Mouse (Mus musculus): Measurements from ENCODE around the gene Rhoj. TPM values are rescaled to one million over a fixed set of nuclear protein-coding genes. Genes with fewer than 3 reads are reported as not detected.
"Not testable (repeated sequence)": the region's sequence is repeated elsewhere in the genome, so short reads cannot be mapped to it uniquely, and the experiment has no call there.

The Rhoj gene
- polyA plus RNA-seq, 1 experiment from 2014 or later = 16.7 TPM

GRCm38 (mm10) chr12:75321189-75321588 lies 13.1 kb downstream of the Rhoj start:
- Histone ChIP-seq H3K27ac (ENCODE audit: low read length) (no peak overlapping the region), H3K4me2 (ENCODE audit: low read length) (no peak overlapping the region), H3K27me3 (ENCODE audit: control insufficient read depth, insufficient read depth, low read depth, low read length) (no peaks in the 10 kb centered on the region), H3K9me3 (replicated peaks; ENCODE audit: control insufficient read depth, low read length, poor library complexity, severe bottlenecking) (no peaks in the 10 kb centered on the region), H3K4me1 (ENCODE audit: control insufficient read depth, insufficient read depth, low read length) (no peaks in the 10 kb centered on the region), H3K36me3 (ENCODE audit: control insufficient read depth, insufficient read depth, low read length) (no peaks in the 10 kb centered on the region), H3K9ac (ENCODE audit: low read depth, low read length) (no peak overlapping the region), H3K4me3 (ENCODE audit: low read depth, low read length) (no peak overlapping the region)
- WGBS = 45% methylated on average over 4 of the region's 4 CpGs
- no peak for ATAC-seq

GRCm38 (mm10) chr12:75329188-75329587 lies 21.1 kb downstream of the Rhoj start:
- no peak overlapping the region for H3K9ac ChIP-seq (ENCODE audit: low read depth, low read length)
- no peaks in the 10 kb centered on the region for H3K9me3 ChIP-seq (replicated peaks; ENCODE audit: control insufficient read depth, low read length, poor library complexity, severe bottlenecking)
- H3K4me3 ChIP-seq (ENCODE audit: low read depth, low read length) = no peak overlapping the region
- H3K36me3 ChIP-seq (ENCODE audit: control insufficient read depth, insufficient read depth, low read length) = no peaks in the 10 kb centered on the region
- no peak for ATAC-seq
- no peaks in the 10 kb centered on the region for H3K27me3 ChIP-seq (ENCODE audit: control insufficient read depth, insufficient read depth, low read depth, low read length)
- 95% methylated on average over 2 of the region's 2 CpGs for WGBS
- H3K27ac ChIP-seq (ENCODE audit: low read length) = no peak overlapping the region
- H3K4me2 ChIP-seq (ENCODE audit: low read length) = no peak overlapping the region
- H3K4me1 ChIP-seq (ENCODE audit: control insufficient read depth, insufficient read depth, low read length) = no peaks in the 10 kb centered on the region

DNA sequence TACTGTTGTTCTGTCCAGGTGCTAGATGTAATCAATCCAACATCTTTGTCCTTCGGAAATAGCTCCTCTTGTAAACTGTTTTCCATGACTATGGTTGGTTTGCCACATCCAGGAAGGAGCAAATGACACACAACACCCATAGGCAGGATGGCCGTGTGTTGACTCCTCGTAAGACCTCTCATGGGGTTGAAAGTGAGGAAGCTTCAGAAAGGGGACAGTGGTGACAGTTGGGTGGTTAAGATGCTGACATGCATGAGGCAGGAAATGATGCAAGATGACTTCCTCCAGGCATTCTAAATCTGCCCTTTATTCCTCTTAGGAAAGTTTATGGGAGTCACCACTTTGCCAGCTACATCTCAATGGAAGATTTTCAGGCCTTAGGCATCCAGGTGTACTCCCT lies 31.8 kb downstream of the Rhoj start:
- no peaks in the 10 kb centered on the region for H3K9me3 ChIP-seq (replicated peaks; ENCODE audit: control insufficient read depth, low read length, poor library complexity, severe bottlenecking)
- H3K27me3 ChIP-seq (ENCODE audit: control insufficient read depth, insufficient read depth, low read depth, low read length) = no peaks in the 10 kb centered on the region
- H3K36me3 ChIP-seq (ENCODE audit: control insufficient read depth, insufficient read depth, low read length) = no peaks in the 10 kb centered on the region
- H3K4me1 ChIP-seq (ENCODE audit: control insufficient read depth, insufficient read depth, low read length) = no peaks in the 10 kb centered on the region
- H3K4me2 ChIP-seq (ENCODE audit: low read length) = no peak overlapping the region
- WGBS = 86% methylated on average over 3 of the region's 3 CpGs
- H3K27ac ChIP-seq (ENCODE audit: low read length) = no peak overlapping the region
- H3K9ac ChIP-seq (ENCODE audit: low read depth, low read length) = no peak overlapping the region
- H3K4me3 ChIP-seq (ENCODE audit: low read depth, low read length) = no peak overlapping the region
- no peak for ATAC-seq

- Histone ChIP-seq H3K4me3 (ENCODE audit: low read depth, low read length) (no peak overlapping the region), H3K9ac (ENCODE audit: low read depth, low read length) (no peak overlapping the region), H3K4me2 (ENCODE audit: low read length) (no peak overlapping the region), H3K27ac (ENCODE audit: low read length) (no peak overlapping the region), H3K9me3 (replicated peaks; ENCODE audit: control insufficient read depth, low read length, poor library complexity, severe bottlenecking) (no peaks in the 10 kb centered on the region), H3K27me3 (ENCODE audit: control insufficient read depth, insufficient read depth, low read depth, low read length) (no peaks in the 10 kb centered on the region), H3K36me3 (ENCODE audit: control insufficient read depth, insufficient read depth, low read length) (no peaks in the 10 kb centered on the region), H3K4me1 (ENCODE audit: control insufficient read depth, insufficient read depth, low read length) (no peaks in the 10 kb centered on the region)
- 92% methylated on average over 7 of the region's 7 CpGs for WGBS
- ATAC-seq = no peak
Observed at GRCm38 (mm10) chr12:75340331-75340730, 32.2 kb downstream of the Rhoj start.

- no peak overlapping the region for H3K27ac ChIP-seq (ENCODE audit: low read length)
- no peaks in the 10 kb centered on the region for H3K9me3 ChIP-seq (replicated peaks; ENCODE audit: control insufficient read depth, low read length, poor library complexity, severe bottlenecking)
- H3K4me2 ChIP-seq (ENCODE audit: low read length) = no peak overlapping the region
- WGBS = 86% methylated on average over 7 of the region's 7 CpGs
- no peaks in the 10 kb centered on the region for H3K36me3 ChIP-seq (ENCODE audit: control insufficient read depth, insufficient read depth, low read length)
- H3K9ac ChIP-seq (ENCODE audit: low read depth, low read length) = no peak overlapping the region
- H3K27me3 ChIP-seq (ENCODE audit: control insufficient read depth, insufficient read depth, low read depth, low read length) = no peaks in the 10 kb centered on the region
- ATAC-seq = no peak
- H3K4me3 ChIP-seq (ENCODE audit: low read depth, low read length) = no peak overlapping the region
- no peaks in the 10 kb centered on the region for H3K4me1 ChIP-seq (ENCODE audit: control insufficient read depth, insufficient read depth, low read length)
Observed at GRCm38 (mm10) chr12:75348551-75348950, 40.4 kb downstream of the Rhoj start.

GRCm38 (mm10) chr12:75349537-75349936 lies 41.4 kb downstream of the Rhoj start:
- 82% methylated on average over 5 of the region's 5 CpGs for WGBS
- not testable (repeated sequence) for H3K27ac ChIP-seq (ENCODE audit: low read length); H3K4me1 ChIP-seq (ENCODE audit: control insufficient read depth, insufficient read depth, low read length); H3K27me3 ChIP-seq (ENCODE audit: control insufficient read depth, insufficient read depth, low read depth, low read length); H3K36me3 ChIP-seq (ENCODE audit: control insufficient read depth, insufficient read depth, low read length); H3K9ac ChIP-seq (ENCODE audit: low read depth, low read length); H3K4me3 ChIP-seq (ENCODE audit: low read depth, low read length); ATAC-seq; H3K9me3 ChIP-seq (replicated peaks; ENCODE audit: control insufficient read depth, low read length, poor library complexity, severe bottlenecking); H3K4me2 ChIP-seq (ENCODE audit: low read length)

GRCm38 (mm10) chr12:75350750-75351149 lies 42.6 kb downstream of the Rhoj start:
- 75% methylated on average over 5 of the region's 5 CpGs for WGBS
- Histone ChIP-seq H3K27me3 (ENCODE audit: control insufficient read depth, insufficient read depth, low read depth, low read length) (no peaks in the 10 kb centered on the region), H3K27ac (ENCODE audit: low read length) (no peak overlapping the region), H3K9me3 (replicated peaks; ENCODE audit: control insufficient read depth, low read length, poor library complexity, severe bottlenecking) (no peaks in the 10 kb centered on the region), H3K9ac (ENCODE audit: low read depth, low read length) (no peak overlapping the region), H3K4me3 (ENCODE audit: low read depth, low read length) (no peak overlapping the region), H3K4me2 (ENCODE audit: low read length) (no peak overlapping the region), H3K4me1 (ENCODE audit: control insufficient read depth, insufficient read depth, low read length) (no peaks in the 10 kb centered on the region), H3K36me3 (ENCODE audit: control insufficient read depth, insufficient read depth, low read length) (no peaks in the 10 kb centered on the region)
- ATAC-seq = no peak

- no peaks in the 10 kb centered on the region for H3K27me3 ChIP-seq (ENCODE audit: control insufficient read depth, insufficient read depth, low read depth, low read length)
- H3K36me3 ChIP-seq (ENCODE audit: control insufficient read depth, insufficient read depth, low read length) = no peaks in the 10 kb centered on the region
- no peak overlapping the region for H3K4me3 ChIP-seq (ENCODE audit: low read depth, low read length)
- no peak for ATAC-seq
- WGBS = 67% methylated on average over 7 of the region's 7 CpGs
- no peaks in the 10 kb centered on the region for H3K4me1 ChIP-seq (ENCODE audit: control insufficient read depth, insufficient read depth, low read length)
- no peaks in the 10 kb centered on the region for H3K9me3 ChIP-seq (replicated peaks; ENCODE audit: control insufficient read depth, low read length, poor library complexity, severe bottlenecking)
- H3K9ac ChIP-seq (ENCODE audit: low read depth, low read length) = no peak overlapping the region
- no peak overlapping the region for H3K27ac ChIP-seq (ENCODE audit: low read length)
- H3K4me2 ChIP-seq (ENCODE audit: low read length) = no peak overlapping the region
Observed at GRCm38 (mm10) chr12:75351846-75352245, 43.7 kb downstream of the Rhoj start.

- Histone ChIP-seq H3K27me3 (ENCODE audit: control insufficient read depth, insufficient read depth, low read depth, low read length) (no peaks in the 10 kb centered on the region), H3K27ac (ENCODE audit: low read length) (no peak overlapping the region), H3K4me1 (ENCODE audit: control insufficient read depth, insufficient read depth, low read length) (no peaks in the 10 kb centered on the region), H3K36me3 (ENCODE audit: control insufficient read depth, insufficient read depth, low read length) (no peaks in the 10 kb centered on the region), H3K9me3 (replicated peaks; ENCODE audit: control insufficient read depth, low read length, poor library complexity, severe bottlenecking) (no peaks in the 10 kb centered on the region), H3K9ac (ENCODE audit: low read depth, low read length) (no peak overlapping the region), H3K4me2 (ENCODE audit: low read length) (no peak overlapping the region), H3K4me3 (ENCODE audit: low read depth, low read length) (no peak overlapping the region)
- ATAC-seq = no peak
- WGBS = 49% methylated on average over 6 of the region's 6 CpGs
Observed at GRCm38 (mm10) chr12:75352410-75352809, 44.3 kb downstream of the Rhoj start.

GRCm38 (mm10) chr12:75354354-75354753 lies 46.2 kb downstream of the Rhoj start:
- no peak overlapping the region for H3K9ac ChIP-seq (ENCODE audit: low read depth, low read length)
- 79% methylated on average over 7 of the region's 7 CpGs for WGBS
- no peaks in the 10 kb centered on the region for H3K4me1 ChIP-seq (ENCODE audit: control insufficient read depth, insufficient read depth, low read length)
- H3K4me3 ChIP-seq (ENCODE audit: low read depth, low read length) = no peak overlapping the region
- no peaks in the 10 kb centered on the region for H3K9me3 ChIP-seq (replicated peaks; ENCODE audit: control insufficient read depth, low read length, poor library complexity, severe bottlenecking)
- no peak overlapping the region for H3K27ac ChIP-seq (ENCODE audit: low read length)
- no peak for ATAC-seq
- H3K36me3 ChIP-seq (ENCODE audit: control insufficient read depth, insufficient read depth, low read length) = no peaks in the 10 kb centered on the region
- no peaks in the 10 kb centered on the region for H3K27me3 ChIP-seq (ENCODE audit: control insufficient read depth, insufficient read depth, low read depth, low read length)
- H3K4me2 ChIP-seq (ENCODE audit: low read length) = no peak overlapping the region
